Mouse (Mus musculus) myocyte (in vitro differentiated cells): ENCODE data around the gene H1f0.

Source experiments
- POLR2A ChIP-seq: IDR thresholded peaks from one replicate; pipeline ENCODE4 v1.6.1; 2011; ENCODE audit warnings: low read depth, mild to moderate bottlenecking, control low read depth, moderate library complexity; ENCODE audit not compliant: insufficient read length
- POLR2AphosphoS2 ChIP-seq: IDR thresholded peaks from one replicate; pipeline ENCODE4 v1.6.1; 2011; ENCODE audit warnings: low read depth, control low read depth; ENCODE audit not compliant: insufficient read length

GRCm38 (mm10) chr15:79042721-79043491 is 14.7 kb downstream of the H1f0 start:
- TF ChIP-seq POLR2AphosphoS2 (no peak), POLR2A (no peak)
